Mouse (Mus musculus): ENCODE results near the gene Tuba1a.

DNA sequence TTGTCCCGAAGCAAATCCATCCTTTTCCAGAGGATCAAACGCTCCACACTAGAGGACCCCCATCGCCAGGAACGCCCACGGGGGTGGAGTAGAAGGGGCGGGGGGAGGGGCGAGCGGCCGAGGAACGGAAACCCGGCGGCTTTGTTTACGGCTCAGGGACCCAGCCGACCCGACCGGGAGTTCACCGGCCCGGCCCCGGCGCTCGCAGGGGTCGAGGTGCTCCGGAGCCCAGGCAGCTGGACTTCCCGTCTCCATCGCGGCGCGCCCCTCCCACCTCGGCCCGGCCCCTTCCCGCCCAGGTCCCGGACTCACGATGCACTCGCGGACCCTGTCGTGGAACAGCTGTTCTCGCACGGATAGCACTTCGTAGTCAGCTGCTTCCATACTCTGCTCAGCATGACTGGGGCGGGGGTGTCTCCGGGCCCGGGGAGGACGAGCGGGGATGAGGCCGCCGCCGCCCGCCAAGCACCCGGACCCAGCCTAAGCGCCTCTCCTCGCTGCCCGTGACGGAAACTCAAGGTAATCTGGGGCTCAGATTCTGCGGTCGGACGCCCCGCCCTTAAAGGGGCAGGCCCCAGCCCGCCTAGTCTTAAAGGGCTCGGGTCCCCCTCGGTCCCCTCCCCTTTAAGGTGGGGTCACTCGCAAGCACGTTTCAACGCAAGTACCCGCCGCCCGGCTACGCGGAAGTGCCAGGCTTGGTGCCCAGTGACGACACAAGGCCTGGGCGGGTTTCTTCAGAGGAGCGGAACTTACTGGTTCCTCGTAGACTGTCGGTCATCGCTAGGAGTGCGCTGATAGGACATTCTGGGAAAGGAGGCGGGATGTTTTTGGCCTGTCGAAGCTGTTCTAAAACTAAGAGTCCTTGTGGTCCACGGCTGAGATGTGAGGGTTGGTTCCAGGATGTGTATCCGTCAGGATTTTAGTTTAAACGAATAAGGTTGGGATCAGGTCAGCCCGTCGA, 35.7 kb downstream of the Tuba1a start, which contains the start of gene Lmbr1l:
- TF ChIP-seq POLR2A (IDR thresholded peaks at IDR 0.05; ENCODE audit: low read depth, low read length) (peak; percentile 24), CTCF (conservative IDR thresholded peaks at IDR 0.05; ENCODE audit: insufficient read depth, insufficient read length, low read depth, low read length) (no peak)
